Mouse (Mus musculus): ENCODE measurements around the gene Agpat1. TPM values are rescaled to one million over a fixed set of nuclear protein-coding genes. Genes with fewer than 3 reads are reported as not detected.

The Agpat1 gene
- polyA plus RNA-seq, 2 experiments: 19.0 to 35.9 TPM

GRCm38 (mm10) chr17:34571875-34572274 is 32.2 kb upstream of the Agpat1 start:
- no peaks in the 10 kb centered on the region for H3K4me1 ChIP-seq (replicated peaks; ENCODE audit: control insufficient read depth in 2 of 2, insufficient read depth in 2 of 2, low read length in 1 of 2)
- no peaks in the 10 kb centered on the region for H3K36me3 ChIP-seq (replicated peaks; ENCODE audit: control insufficient read depth, insufficient read depth, low read depth)
- 17% methylated on average over 5 of the region's 5 CpGs for WGBS (ENCODE audit: insufficient replicate concordance)
- no peaks in the 10 kb centered on the region for H3K9me3 ChIP-seq (ENCODE audit: control insufficient read depth, low read length)
- H3K9ac ChIP-seq (replicated peaks): no peak overlapping the region
- no peaks in the 10 kb centered on the region; the same call in 1 of the 2 replicates for H3K27me3 ChIP-seq (ENCODE audit: control insufficient read depth, insufficient read depth, low read length)
- DNase-seq (ENCODE audit: low read depth in 3 of 3, low spot score in 3 of 3): no peak
- H3K4me3 ChIP-seq (ENCODE audit: insufficient read depth in 1 of 2, low read depth in 2 of 2, low read length in 2 of 2): no peak overlapping the region
- H3K4me2 ChIP-seq (ENCODE audit: low read depth): no peak overlapping the region
- no peak for TF ChIP-seq EP300 (IDR thresholded peaks at IDR 0.05; ENCODE audit: low read depth)
- peak; percentile 89 for TF ChIP-seq CTCF (IDR thresholded peaks at IDR 0.05; ENCODE audit: low read depth)
- no peak overlapping the region for H3K27ac ChIP-seq
- ATAC-seq (ENCODE audit: insufficient read depth): no peak

GRCm38 (mm10) chr17:34572361-34572760 is 31.7 kb upstream of the Agpat1 start:
- no peaks in the 10 kb centered on the region; the same call in 1 of the 2 replicates for H3K27me3 ChIP-seq (ENCODE audit: control insufficient read depth, insufficient read depth, low read length)
- no peaks in the 10 kb centered on the region for H3K9me3 ChIP-seq (ENCODE audit: control insufficient read depth, low read length)
- no peaks in the 10 kb centered on the region for H3K36me3 ChIP-seq (replicated peaks; ENCODE audit: control insufficient read depth, insufficient read depth, low read depth)
- H3K4me1 ChIP-seq (replicated peaks; ENCODE audit: control insufficient read depth in 2 of 2, insufficient read depth in 2 of 2, low read length in 1 of 2): no peaks in the 10 kb centered on the region
- DNase-seq (ENCODE audit: low read depth in 3 of 3, low spot score in 3 of 3): no peak
- no peak overlapping the region for H3K4me2 ChIP-seq (ENCODE audit: low read depth)
- no peak overlapping the region for H3K4me3 ChIP-seq (ENCODE audit: insufficient read depth in 1 of 2, low read depth in 2 of 2, low read length in 2 of 2)
- no peak overlapping the region for H3K9ac ChIP-seq (replicated peaks)
- 39% methylated on average over 15 of the region's 15 CpGs for WGBS (ENCODE audit: insufficient replicate concordance)
- ATAC-seq (ENCODE audit: insufficient read depth): no peak
- no peak overlapping the region for H3K27ac ChIP-seq
- TF ChIP-seq CTCF (IDR thresholded peaks at IDR 0.05; ENCODE audit: low read depth) (no peak), EP300 (IDR thresholded peaks at IDR 0.05; ENCODE audit: low read depth) (no peak)

- no peak for ATAC-seq (ENCODE audit: insufficient read depth)
- Histone ChIP-seq H3K4me1 (replicated peaks; ENCODE audit: control insufficient read depth in 2 of 2, insufficient read depth in 2 of 2, low read length in 1 of 2) (no peaks in the 10 kb centered on the region), H3K9ac (replicated peaks) (no peak overlapping the region), H3K4me3 (ENCODE audit: insufficient read depth in 1 of 2, low read depth in 2 of 2, low read length in 2 of 2) (no peak overlapping the region), H3K4me2 (ENCODE audit: low read depth) (no peak overlapping the region), H3K9me3 (ENCODE audit: control insufficient read depth, low read length) (no peaks in the 10 kb centered on the region), H3K36me3 (replicated peaks; ENCODE audit: control insufficient read depth, insufficient read depth, low read depth) (no peaks in the 10 kb centered on the region), H3K27ac (no peak overlapping the region), H3K27me3 (ENCODE audit: control insufficient read depth, insufficient read depth, low read length) (no peaks in the 10 kb centered on the region)
- DNase-seq (ENCODE audit: low read depth in 3 of 3, low spot score in 3 of 3): no peak
- WGBS (ENCODE audit: insufficient replicate concordance): 60% methylated on average over 5 of the region's 5 CpGs
- TF ChIP-seq CTCF (IDR thresholded peaks at IDR 0.05; ENCODE audit: low read depth): no peak
- no peak for TF ChIP-seq EP300 (IDR thresholded peaks at IDR 0.05; ENCODE audit: low read depth)
These were observed 27.5 kb upstream of the Agpat1 start for GRCm38 (mm10) chr17:34576577-34576976.

- DNase-seq (ENCODE audit: low read depth in 3 of 3, low spot score in 3 of 3) (no peak), ATAC-seq (ENCODE audit: insufficient read depth) (no peak)
- 67% methylated on average over 3 of the region's 3 CpGs for WGBS (ENCODE audit: insufficient replicate concordance)
These were observed 26.0 kb upstream of the Agpat1 start for GRCm38 (mm10) chr17:34578070-34578469.

GRCm38 (mm10) chr17:34582528-34582927 is 21.5 kb upstream of the Agpat1 start:
- H3K4me1 ChIP-seq (replicated peaks; ENCODE audit: control insufficient read depth in 2 of 2, insufficient read depth in 2 of 2, low read length in 1 of 2): no peaks in the 10 kb centered on the region; a peak in 1 of 4 replicates
- no peak overlapping the region for H3K27ac ChIP-seq
- H3K4me2 ChIP-seq (ENCODE audit: low read depth): no peak overlapping the region
- no peak overlapping the region for H3K9ac ChIP-seq (replicated peaks)
- H3K4me3 ChIP-seq (ENCODE audit: insufficient read depth in 1 of 2, low read depth in 2 of 2, low read length in 2 of 2): no peak overlapping the region
- no peaks in the 10 kb centered on the region for H3K9me3 ChIP-seq (ENCODE audit: control insufficient read depth, low read length)
- no peak for ATAC-seq (ENCODE audit: insufficient read depth)
- no peaks in the 10 kb centered on the region for H3K27me3 ChIP-seq (ENCODE audit: control insufficient read depth, insufficient read depth, low read length)
- TF ChIP-seq EP300 (IDR thresholded peaks at IDR 0.05; ENCODE audit: low read depth) (no peak), CTCF (IDR thresholded peaks at IDR 0.05; ENCODE audit: low read depth) (no peak)
- DNase-seq (ENCODE audit: low read depth in 3 of 3, low spot score in 3 of 3): no peak
- 74% methylated on average over 12 of the region's 12 CpGs for WGBS (ENCODE audit: insufficient replicate concordance)
- H3K36me3 ChIP-seq (replicated peaks; ENCODE audit: control insufficient read depth, insufficient read depth, low read depth): no peaks in the 10 kb centered on the region

More at GRCm38 (mm10) chr17:34578070-34578469, 26.0 kb upstream of the Agpat1 start:
- Histone ChIP-seq H3K4me1 (replicated peaks; ENCODE audit: control insufficient read depth in 2 of 2, insufficient read depth in 2 of 2, low read length in 1 of 2) (no peaks in the 10 kb centered on the region), H3K4me2 (ENCODE audit: low read depth) (no peak overlapping the region), H3K9ac (replicated peaks) (no peak overlapping the region), H3K4me3 (ENCODE audit: insufficient read depth in 1 of 2, low read depth in 2 of 2, low read length in 2 of 2) (no peak overlapping the region), H3K9me3 (ENCODE audit: control insufficient read depth, low read length) (no peaks in the 10 kb centered on the region), H3K36me3 (replicated peaks; ENCODE audit: control insufficient read depth, insufficient read depth, low read depth) (no peaks in the 10 kb centered on the region), H3K27ac (no peak overlapping the region), H3K27me3 (ENCODE audit: control insufficient read depth, insufficient read depth, low read length) (no peaks in the 10 kb centered on the region)
- TF ChIP-seq EP300 (IDR thresholded peaks at IDR 0.05; ENCODE audit: low read depth) (no peak), CTCF (IDR thresholded peaks at IDR 0.05; ENCODE audit: low read depth) (no peak)
